Mouse (Mus musculus) liver, embryonic 16.5 days (tissue): Measurements from ENCODE around the gene Gdf9. TPM values are rescaled to one million over a fixed set of nuclear protein-coding genes. Genes with fewer than 3 reads are reported as not detected.

Source experiments
- ATAC-seq: fragments of 200-750 bp; cut with Nextera tagmentation; 2 replicates; pipeline ENCODE4 v1.8.0; 2017; ENCODE audit warnings: low read depth, mild to moderate bottlenecking, moderate number of reproducible peaks, moderate library complexity
- H3K27ac ChIP-seq: fragments of 300-500 bp; sonication (generic); 2 replicates; pipeline ENCODE4 v1.5.1; 2014; ENCODE audit warnings: mild to moderate bottlenecking, low read length
- H3K27me3 ChIP-seq: fragments of 300-500 bp; sonication (generic); 2 replicates; pipeline ENCODE4 v1.6.1; 2014; ENCODE audit warnings: low read depth, low read length, mixed read lengths; ENCODE audit not compliant: control insufficient read depth, insufficient read depth
- H3K36me3 ChIP-seq: fragments of 300-500 bp; sonication (generic); 2 replicates; pipeline ENCODE4 v1.6.1; 2014; ENCODE audit warnings: mild to moderate bottlenecking; ENCODE audit not compliant: control insufficient read depth, insufficient read depth
- H3K4me1 ChIP-seq: fragments of 300-500 bp; sonication (generic); 2 replicates; pipeline ENCODE4 v1.6.1; 2014; ENCODE audit warnings: low read depth, low read length, mixed read lengths; ENCODE audit not compliant: control insufficient read depth
- H3K4me2 ChIP-seq: fragments of 300-500 bp; sonication (generic); 2 replicates; pipeline ENCODE4 v1.6.1; 2014; ENCODE audit warnings: low read depth, low read length, mixed read lengths
- H3K4me3 ChIP-seq: fragments of 300-500 bp; sonication (generic); 2 replicates; pipeline ENCODE4 v1.5.1; 2014; ENCODE audit warnings: low read depth, mild to moderate bottlenecking, low read length
- H3K9ac ChIP-seq: fragments of 300-500 bp; sonication (generic); 2 replicates; pipeline ENCODE4 v1.6.1; 2014; ENCODE audit warnings: low read depth, low read length
- H3K9me3 ChIP-seq: fragments of 300-500 bp; sonication (generic); replicated peaks from 2 replicates; pipeline ENCODE4 v1.6.1; 2016; ENCODE audit warnings: low read length; ENCODE audit not compliant: control insufficient read depth
- WGBS: fragments of 180-500 bp; shearing (Covaris S2); extraction: QIAGEN DNeasy Blood & Tissue Kit; methylation state at CpG from one replicate; pipeline ENCODE4 v1.1.7; 2014; ENCODE audit not compliant: insufficient replicate concordance; 5-methylcytosine and 5-hydroxymethylcytosine counted together
- polyA plus RNA-seq: library from polyadenylated mRNA; unstranded; fragments of >200 nt; fragmentation: Nextera tagmentation; extraction: Ambion mirVana; gene quantifications from 2 replicates; pipeline ENCODE4 v1.2.1, GENCODE M21; 2015

The Gdf9 gene
- polyA plus RNA-seq, 1 experiment from 2014 or later = 0.41 TPM

GRCm38 (mm10) chr11:53463551-53464424, 33.0 kb downstream of the Gdf9 start:
- Histone ChIP-seq H3K9ac (no peak overlapping the region), H3K4me3 (peak overlapping the region; percentile 32), H3K4me2 (peak overlapping the region; percentile 41), H3K36me3 (no peaks in the 10 kb centered on the region), H3K27ac (no peak overlapping the region), H3K4me1 (peaks cover 17% of the 10 kb centered on the region), H3K27me3 (peaks cover 55% of the 10 kb centered on the region), H3K9me3 (no peaks in the 10 kb centered on the region)
- ATAC-seq = no peak
- WGBS = 10% methylated on average over 55 of the region's 55 CpGs

DNA sequence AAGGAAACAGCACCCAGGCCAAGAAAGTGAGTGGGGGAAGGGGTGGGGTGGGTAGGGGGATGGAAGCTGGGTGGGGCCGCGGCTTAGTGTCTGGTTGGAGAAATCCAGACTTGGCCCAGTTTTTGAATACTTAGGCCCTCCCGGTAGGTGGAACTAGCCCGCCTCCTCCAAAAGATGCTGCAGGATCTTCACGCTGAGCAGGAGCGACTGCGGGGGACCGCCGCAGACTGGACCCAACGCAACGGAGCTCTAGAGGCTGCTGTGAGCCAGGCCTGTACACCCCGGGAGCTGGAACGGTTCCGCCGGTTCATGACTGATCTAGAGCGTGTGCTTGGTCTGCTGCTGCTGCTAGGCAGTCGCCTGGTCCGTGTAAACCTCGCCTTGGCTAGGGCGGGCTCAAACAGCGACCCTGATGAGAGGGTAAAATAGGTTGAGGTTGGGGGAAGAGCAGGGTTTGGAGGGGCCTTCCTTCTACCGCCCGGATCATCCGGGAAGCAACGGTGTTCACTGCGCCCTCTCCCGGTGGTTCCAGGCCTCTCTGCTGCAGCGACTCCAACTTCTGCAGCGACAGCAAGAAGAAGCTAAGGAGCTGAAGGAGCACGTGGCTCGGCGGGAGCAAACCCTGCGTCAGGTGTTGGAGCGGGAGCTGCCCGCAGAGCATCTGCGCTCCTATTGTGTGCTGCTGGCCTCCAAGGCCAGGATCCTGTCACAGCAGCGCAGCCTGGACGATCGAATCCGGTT, 35.6 kb downstream of the Gdf9 start:
- ATAC-seq = no peak
- no peaks in the 10 kb centered on the region for H3K9me3 ChIP-seq
- 0 out of 2 replicates have a peak overlapping the region, but pooled peaks have one; percentile 28 for H3K9ac ChIP-seq
- H3K27me3 ChIP-seq = peaks cover 73% of the 10 kb centered on the region
- peaks cover 21% of the 10 kb centered on the region for H3K4me1 ChIP-seq
- H3K36me3 ChIP-seq = no peaks in the 10 kb centered on the region
- 0 out of 2 replicates have a peak overlapping the region, but pooled peaks have one; percentile 21 for H3K4me3 ChIP-seq
- WGBS = 14% methylated on average over 40 of the region's 40 CpGs
- H3K4me2 ChIP-seq = peak overlapping the region; percentile 48; the same call in 1 of the 2 replicates
- no peak overlapping the region for H3K27ac ChIP-seq

DNA sequence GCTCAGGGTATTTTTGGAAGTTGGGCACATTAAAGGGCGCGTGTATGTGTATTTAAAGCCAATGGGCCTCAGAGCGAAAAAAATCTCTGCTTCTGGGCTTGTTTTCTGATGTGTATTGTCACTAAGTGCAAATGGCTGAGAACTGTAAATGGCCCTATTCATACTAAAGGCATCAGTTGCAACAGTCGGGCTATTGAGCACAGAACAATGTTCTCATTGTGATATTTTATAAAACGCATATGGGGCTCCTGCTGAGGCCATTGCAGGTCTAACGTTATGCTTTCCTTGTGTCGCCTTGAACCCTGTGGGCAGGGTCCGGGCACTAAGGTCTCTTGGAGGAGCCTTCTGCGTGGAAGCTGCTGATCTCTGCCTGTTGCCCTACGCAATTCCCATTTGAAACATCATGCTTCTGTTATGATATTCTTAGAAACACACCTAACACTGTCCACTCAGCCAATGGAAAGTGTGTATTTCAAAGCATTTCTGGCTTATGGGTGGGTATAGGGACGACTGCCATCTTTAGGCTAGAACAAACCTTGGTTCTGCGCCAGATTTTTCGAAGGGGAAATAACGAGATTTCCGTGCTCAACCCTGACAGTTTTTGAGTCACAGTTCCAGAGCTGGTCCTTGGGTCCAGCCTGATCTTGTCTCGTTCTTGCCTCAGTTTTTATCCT, 38.6 kb downstream of the Gdf9 start:
- Histone ChIP-seq H3K27ac (no peak overlapping the region), H3K4me1 (peaks cover 7% of the 10 kb centered on the region), H3K9me3 (no peaks in the 10 kb centered on the region), H3K27me3 (peaks cover 58% of the 10 kb centered on the region), H3K4me2 (no peak overlapping the region), H3K4me3 (no peak overlapping the region), H3K9ac (no peak overlapping the region), H3K36me3 (no peaks in the 10 kb centered on the region)
- ATAC-seq = no peak
- 37% methylated on average over 16 of the region's 16 CpGs for WGBS

GRCm38 (mm10) chr11:53469968-53470695, 39.3 kb downstream of the Gdf9 start, which contains the start of gene Gm9837:
Gene Gm9837, minus strand, starts transcription at chr11:53470479.
- Histone ChIP-seq H3K4me3 (no peak within 1 kb of the TSS), H3K9me3 (no peaks in the 10 kb centered on the region), H3K4me2 (0 out of 2 replicates have a peak within 1 kb of the TSS, but pooled peaks have one; percentile 10), H3K4me1 (peaks cover 7% of the 10 kb centered on the region), H3K27me3 (peaks cover 56% of the 10 kb centered on the region), H3K36me3 (no peaks in the 10 kb centered on the region), H3K27ac (no peak within 1 kb of the TSS), H3K9ac (no peak within 1 kb of the TSS)
- WGBS = 8% methylated on average over 29 of the region's 29 CpGs
- peak; percentile 80 for ATAC-seq

DNA sequence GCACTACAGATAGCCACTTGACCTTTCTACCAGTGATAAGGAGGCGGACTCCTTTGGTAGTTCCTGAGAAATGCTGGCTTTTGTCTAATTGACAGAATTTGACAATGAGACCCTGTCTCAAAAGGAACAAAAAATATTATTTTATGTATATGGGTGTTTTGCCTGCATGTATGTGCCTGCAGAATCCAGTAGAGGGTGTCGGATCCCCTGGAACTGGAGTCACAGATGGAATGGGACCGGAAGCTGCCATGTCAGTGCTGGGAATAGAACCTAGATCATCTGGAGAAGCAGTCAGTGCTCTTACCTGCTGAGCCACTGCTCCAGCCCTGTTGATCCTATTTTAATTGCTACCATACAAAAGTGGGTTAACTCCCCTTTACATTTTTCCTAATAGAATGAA, 41.9 kb downstream of the Gdf9 start:
- Histone ChIP-seq H3K27me3 (peaks cover 59% of the 10 kb centered on the region), H3K9me3 (no peaks in the 10 kb centered on the region), H3K36me3 (peaks cover under 1% of the 10 kb centered on the region), H3K27ac (no peak overlapping the region), H3K9ac (no peak overlapping the region), H3K4me2 (no peak overlapping the region), H3K4me1 (peaks cover 5% of the 10 kb centered on the region), H3K4me3 (no peak overlapping the region)
- 59% methylated on average over 3 of the region's 3 CpGs for WGBS
- ATAC-seq = no peak

DNA sequence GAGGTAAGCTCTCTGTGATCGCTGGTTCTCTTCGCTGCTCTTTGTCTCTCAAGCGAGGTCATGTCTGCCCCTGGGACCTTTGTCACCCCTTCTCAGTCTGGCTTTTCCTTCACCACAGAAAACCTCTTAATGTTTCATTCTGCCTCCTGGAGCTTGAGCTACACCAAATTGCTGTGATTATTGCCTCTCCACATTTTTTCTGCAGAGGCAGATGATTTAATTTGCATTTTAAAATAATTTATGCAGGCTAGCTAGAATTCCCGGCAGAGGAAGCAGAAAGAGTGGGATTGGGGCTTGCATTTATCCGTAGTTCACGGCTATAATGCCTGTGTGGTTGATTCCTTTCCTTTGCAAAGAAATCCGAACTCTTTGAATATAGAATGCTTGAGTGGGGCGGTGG, 44.8 kb downstream of the Gdf9 start:
- 30% methylated on average over 8 of the region's 8 CpGs for WGBS
- Histone ChIP-seq H3K4me3 (no peak overlapping the region), H3K27ac (no peak overlapping the region), H3K27me3 (peaks cover 73% of the 10 kb centered on the region), H3K4me2 (no peak overlapping the region), H3K9me3 (no peaks in the 10 kb centered on the region), H3K9ac (no peak overlapping the region), H3K36me3 (peaks cover 4% of the 10 kb centered on the region), H3K4me1 (peaks cover 23% of the 10 kb centered on the region)
- ATAC-seq = no peak

DNA sequence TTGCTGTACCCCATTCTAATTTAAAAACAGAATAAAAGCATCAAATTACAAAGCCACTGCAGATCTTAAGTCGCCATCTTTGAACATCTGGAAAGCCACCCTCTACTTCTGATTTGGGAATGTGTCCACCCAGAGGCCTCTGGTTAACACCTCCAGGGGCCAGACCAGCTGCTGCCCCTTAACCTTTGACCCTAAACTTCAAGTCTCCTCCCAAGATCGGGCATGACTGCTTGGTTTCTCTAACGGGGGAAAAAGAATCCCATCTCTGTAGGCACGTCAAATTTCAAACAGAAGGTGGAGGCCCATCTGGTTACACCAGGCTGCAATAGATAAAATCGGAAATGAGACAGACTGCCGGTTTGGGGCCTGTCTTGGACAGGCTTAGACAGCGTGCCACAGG, 47.0 kb downstream of the Gdf9 start:
- Histone ChIP-seq H3K27ac (0 out of 2 replicates have a peak overlapping the region, but pooled peaks have one; percentile 2), H3K4me3 (peak overlapping the region; percentile 82)

More for the DNA sequence above, 47.0 kb downstream of the Gdf9 start:
- Histone ChIP-seq H3K4me1 (peaks cover 40% of the 10 kb centered on the region), H3K4me2 (peak overlapping the region; percentile 72), H3K36me3 (peaks cover 4% of the 10 kb centered on the region), H3K9me3 (no peaks in the 10 kb centered on the region), H3K9ac (peak overlapping the region; percentile 80), H3K27me3 (peaks cover 59% of the 10 kb centered on the region)
- ATAC-seq = no peak
- WGBS = 27% methylated on average over 7 of the region's 7 CpGs
